Mouse (Mus musculus) myocyte (in vitro differentiated cells): ENCODE data around the gene Pcdh20. TPM values are rescaled to one million over a fixed set of nuclear protein-coding genes. Genes with fewer than 3 reads are reported as not detected.
A peak's percentile ranks its signal among the peaks of the same experiment; 100 is the strongest.

Source experiments
- H3K27me3 ChIP-seq: one replicate; pipeline ENCODE4 v1.6.1; 2011; ENCODE audit not compliant: control insufficient read depth, insufficient read depth, insufficient read length
- H3K36me3 ChIP-seq: one replicate; pipeline ENCODE4 v1.6.1; 2011; ENCODE audit not compliant: control insufficient read depth, insufficient read depth
- H3K4me2 ChIP-seq: one replicate; pipeline ENCODE4 v1.6.1; 2011; ENCODE audit warnings: low read depth, control low read depth
- H3K4me3 ChIP-seq: one replicate; pipeline ENCODE4 v1.5.1; 2011; ENCODE audit warnings: mild to moderate bottlenecking, control low read depth, moderate library complexity
- H3K79me2 ChIP-seq: one replicate; pipeline ENCODE4 v1.6.1; 2011; ENCODE audit not compliant: control insufficient read depth, insufficient read depth
- H3ac ChIP-seq: one replicate; pipeline ENCODE4 v1.6.1; 2011; ENCODE audit not compliant: control insufficient read depth, insufficient read length
- CEBPB ChIP-seq: IDR thresholded peaks from 2 replicates; pipeline ENCODE4 v1.6.1; 2011; ENCODE audit warnings: mild to moderate bottlenecking, moderate library complexity; ENCODE audit not compliant: poor library complexity, insufficient read depth, severe bottlenecking
- E2F4 ChIP-seq: IDR thresholded peaks from one replicate; pipeline ENCODE4 v1.6.1; 2011; ENCODE audit warnings: mild to moderate bottlenecking, control low read depth, moderate library complexity; ENCODE audit not compliant: insufficient read depth
- MAX ChIP-seq: IDR thresholded peaks from one replicate; pipeline ENCODE4 v1.6.1; 2011; ENCODE audit warnings: low read depth, mild to moderate bottlenecking, control low read depth
- MYOD1 ChIP-seq, 3 experiments: IDR thresholded peaks; one replicate each; pipeline ENCODE4 v1.6.1; 2011; ENCODE audit warnings: control low read depth in 2 of 3, low read depth in 2 of 3, mild to moderate bottlenecking in 2 of 3, moderate library complexity in 1 of 3; ENCODE audit not compliant: insufficient read length in 2 of 3, control insufficient read depth in 1 of 3
- MYOG ChIP-seq, 3 experiments: IDR thresholded peaks; one replicate each; pipeline ENCODE4 v1.6.1; 2011; ENCODE audit warnings: control low read depth in 2 of 3, low read depth in 2 of 3, mild to moderate bottlenecking in 2 of 3; ENCODE audit not compliant: insufficient read length in 2 of 3, control insufficient read depth in 1 of 3, insufficient read depth in 1 of 3
- POLR2A ChIP-seq: IDR thresholded peaks from one replicate; pipeline ENCODE4 v1.6.1; 2011; ENCODE audit warnings: low read depth, mild to moderate bottlenecking, control low read depth, moderate library complexity; ENCODE audit not compliant: insufficient read length
- POLR2AphosphoS2 ChIP-seq: IDR thresholded peaks from one replicate; pipeline ENCODE4 v1.6.1; 2011; ENCODE audit warnings: low read depth, control low read depth; ENCODE audit not compliant: insufficient read length
- REST ChIP-seq: IDR thresholded peaks from one replicate; pipeline ENCODE4 v1.6.1; 2011; ENCODE audit warnings: mild to moderate bottlenecking, control low read depth, moderate library complexity; ENCODE audit not compliant: insufficient read depth, insufficient read length
- SRF ChIP-seq: IDR thresholded peaks from one replicate; pipeline ENCODE4 v1.6.1; 2011; ENCODE audit warnings: low read depth; ENCODE audit not compliant: control insufficient read depth, insufficient read length
- TCF12 ChIP-seq: IDR thresholded peaks from one replicate; pipeline ENCODE4 v1.6.1; 2011; ENCODE audit warnings: mild to moderate bottlenecking, control low read depth; ENCODE audit not compliant: poor library complexity, insufficient read depth, severe bottlenecking
- TCF3 ChIP-seq: IDR thresholded peaks from one replicate; pipeline ENCODE4 v1.6.1; 2011; ENCODE audit warnings: low read depth, control low read depth; ENCODE audit not compliant: insufficient read length
- USF1 ChIP-seq: IDR thresholded peaks from one replicate; pipeline ENCODE4 v1.6.1; 2011; ENCODE audit warnings: low read depth, mild to moderate bottlenecking, control low read depth, moderate library complexity
- polyA plus RNA-seq: library from polyadenylated mRNA; unstranded; fragments of >200 nt; fragmentation: generic; extraction: Trizol; gene quantifications from one replicate; pipeline ENCODE4 v1.2.1, GENCODE M21; 2012; ENCODE audit warnings: missing spikeins

The Pcdh20 gene
- 0.05 TPM for polyA plus RNA-seq

DNA sequence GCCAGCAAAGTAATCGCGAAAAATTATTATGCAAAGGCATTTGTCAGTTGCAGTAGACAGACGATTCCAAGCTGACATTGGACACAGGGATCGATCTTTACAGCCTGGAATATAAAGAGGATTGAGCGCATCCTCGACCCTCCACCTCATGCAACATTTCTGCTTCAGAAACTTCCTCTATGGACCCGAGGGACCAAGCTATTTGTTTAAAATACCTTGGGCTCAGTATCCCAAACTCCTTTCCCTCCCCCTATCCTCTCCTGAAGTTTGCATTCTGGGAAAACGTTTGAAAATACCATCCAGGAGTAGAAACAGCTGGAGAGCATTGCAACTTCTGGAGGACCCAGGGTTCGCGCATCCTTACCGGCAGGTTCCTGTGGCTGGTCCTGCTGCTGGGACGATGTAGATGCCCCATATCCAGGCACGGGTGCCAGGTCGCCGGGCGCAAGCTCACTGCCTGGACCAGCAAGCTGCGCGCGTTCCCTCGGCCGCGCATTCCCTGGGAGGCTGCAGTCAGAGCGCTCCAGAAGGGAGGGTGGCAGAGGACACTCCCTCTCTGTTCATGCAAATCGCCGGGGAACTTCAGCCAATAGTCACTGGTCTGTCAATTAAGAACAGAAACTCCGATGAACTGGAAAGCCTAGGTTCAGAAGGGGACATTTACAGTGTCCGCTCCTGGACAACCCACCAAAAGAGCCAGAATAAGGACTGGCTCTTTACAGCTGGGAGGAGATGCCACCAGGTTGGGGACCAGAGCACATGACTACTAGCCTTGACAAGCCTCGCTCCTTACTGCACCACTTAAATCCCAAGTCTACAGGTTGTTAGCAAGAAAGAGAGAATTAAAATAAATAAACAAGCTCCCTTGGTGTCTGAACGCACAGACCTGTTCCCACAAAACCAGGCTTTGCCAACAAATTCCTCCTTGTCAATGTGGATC is at the start of gene Pcdh20:
TSS of gene Pcdh20 (minus strand) at position 902 of the 940 bp plus-strand sequence.
- peak within 1 kb of the TSS; percentile 83 for H3K4me2 ChIP-seq
- no peaks in the 10 kb centered on the region for H3K27me3 ChIP-seq
- no peak within 1 kb of the TSS for H3ac ChIP-seq
- H3K4me3 ChIP-seq, result peak within 1 kb of the TSS; percentile 19
- no peak for TF ChIP-seq POLR2A
- TF ChIP-seq POLR2AphosphoS2, result no peak
- TF ChIP-seq MYOG (IDR thresholded peaks at IDR 0.05; ENCODE audit: control insufficient read depth in 1 of 3, insufficient read depth in 1 of 3, insufficient read length in 2 of 3, low read depth in 2 of 3), result no peak
- TF ChIP-seq TCF12, result no peak
- H3K36me3 ChIP-seq, result no peaks in the 10 kb centered on the region
- H3K79me2 ChIP-seq, result no peaks in the 10 kb centered on the region

DNA sequence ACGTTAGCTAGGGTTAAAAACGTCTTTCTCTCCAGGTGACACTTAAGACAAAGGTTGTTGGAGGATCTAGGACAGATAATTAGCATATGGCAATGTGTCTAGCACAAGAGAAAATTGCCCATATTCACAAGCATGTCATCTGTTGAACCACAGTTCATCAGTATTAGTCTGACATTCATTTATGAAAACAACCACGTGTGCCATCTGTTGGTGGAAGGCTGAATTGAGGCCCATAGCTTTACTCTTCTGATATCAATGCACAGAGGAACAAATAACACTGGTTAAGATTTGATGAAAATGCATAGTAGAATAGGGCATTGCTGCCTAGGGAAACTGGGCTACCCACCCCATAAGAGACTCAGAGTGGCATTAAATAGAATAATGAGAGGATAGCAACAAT is 8.7 kb upstream of the Pcdh20 start:
- H3K36me3 ChIP-seq, result no peaks in the 10 kb centered on the region
- H3K4me2 ChIP-seq, result no peak overlapping the region
- TF ChIP-seq REST (no peak), MYOD1 (IDR thresholded peaks at IDR 0.05; ENCODE audit: control insufficient read depth in 1 of 3, insufficient read length in 2 of 3, low read depth in 2 of 3) (no peak), POLR2A (no peak), MYOG (IDR thresholded peaks at IDR 0.05; ENCODE audit: control insufficient read depth in 1 of 3, insufficient read depth in 1 of 3, insufficient read length in 2 of 3, low read depth in 2 of 3) (no peak), TCF3 (no peak), SRF (no peak), POLR2AphosphoS2 (no peak), TCF12 (no peak), CEBPB (no peak), MAX (no peak), USF1 (no peak), E2F4 (no peak)
- no peak overlapping the region for H3K4me3 ChIP-seq
- no peaks in the 10 kb centered on the region for H3K27me3 ChIP-seq
- no peaks in the 10 kb centered on the region for H3K79me2 ChIP-seq
- no peak overlapping the region for H3ac ChIP-seq

DNA sequence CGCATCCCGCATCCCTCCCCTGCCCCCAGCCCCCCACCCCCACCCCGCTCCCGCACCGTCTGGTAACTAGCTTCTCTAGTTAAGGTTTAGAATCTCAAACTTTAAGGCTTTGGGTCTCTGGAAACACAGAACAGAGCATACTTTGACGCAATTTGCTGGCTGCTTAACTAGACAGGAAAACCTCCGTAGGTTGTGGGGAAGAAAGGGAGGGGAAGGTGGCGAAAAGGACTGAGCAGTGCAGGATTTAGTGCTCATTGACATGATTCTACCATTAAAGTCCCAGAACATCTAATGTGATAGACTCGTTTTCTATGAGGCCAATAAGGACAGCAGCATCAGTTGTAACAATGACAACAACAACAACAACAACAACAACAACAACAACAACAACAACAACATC is 1.2 kb downstream of the Pcdh20 start:
- Histone ChIP-seq H3K27me3 (no peaks in the 10 kb centered on the region), H3ac (no peak overlapping the region), H3K4me2 (peak overlapping the region; percentile 83), H3K79me2 (no peaks in the 10 kb centered on the region), H3K36me3 (no peaks in the 10 kb centered on the region), H3K4me3 (peak overlapping the region; percentile 19)
- no peak for TF ChIP-seq POLR2AphosphoS2
- no peak for TF ChIP-seq MAX
- no peak for TF ChIP-seq SRF

DNA sequence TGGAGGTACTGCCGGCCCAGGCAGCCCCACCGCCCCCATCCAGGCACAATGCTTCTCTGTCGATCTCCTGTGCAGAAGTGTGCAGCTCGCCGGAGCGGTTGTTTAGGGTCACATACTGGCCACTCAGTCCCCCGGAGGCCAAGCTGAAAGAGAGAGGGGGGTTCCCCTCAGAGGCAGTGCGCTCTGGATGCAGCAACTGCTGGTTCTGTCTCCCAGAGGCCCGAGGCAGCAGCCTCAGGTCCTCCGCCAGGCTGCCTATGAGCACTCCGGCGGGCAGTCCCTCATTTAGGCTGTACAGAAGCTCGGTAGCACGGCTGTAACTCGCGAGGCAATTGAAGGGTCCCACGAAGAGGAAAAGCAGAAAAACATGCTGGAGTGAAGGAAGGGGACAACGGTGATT is 1.8 kb downstream of the Pcdh20 start:
- Histone ChIP-seq H3ac (no peak overlapping the region), H3K36me3 (no peaks in the 10 kb centered on the region), H3K79me2 (no peaks in the 10 kb centered on the region), H3K4me3 (peak overlapping the region; percentile 19), H3K27me3 (no peaks in the 10 kb centered on the region), H3K4me2 (peak overlapping the region; percentile 13)
- TF ChIP-seq REST (no peak), MYOD1 (IDR thresholded peaks at IDR 0.05; ENCODE audit: control insufficient read depth in 1 of 3, insufficient read length in 2 of 3, low read depth in 2 of 3) (no peak), CEBPB (no peak), TCF3 (no peak), SRF (no peak), E2F4 (no peak), USF1 (no peak)

DNA sequence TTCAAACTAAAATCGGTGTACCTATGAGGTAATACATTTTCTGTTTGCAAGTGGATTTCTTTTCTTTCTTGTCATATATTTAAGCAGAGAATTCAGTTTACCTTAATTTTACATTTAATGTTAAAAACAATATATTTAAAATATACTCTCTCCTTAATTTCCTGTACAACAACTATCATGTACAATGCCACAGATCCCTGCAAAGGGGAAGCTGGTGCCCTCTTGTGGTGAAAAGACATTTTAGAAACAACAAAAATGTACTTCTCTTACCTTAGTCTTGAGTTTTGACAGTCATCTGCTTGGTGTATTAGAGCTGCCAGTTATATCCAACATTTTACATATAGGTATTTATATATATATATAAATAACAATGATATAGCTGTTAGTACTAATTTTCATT is 4.8 kb downstream of the Pcdh20 start:
- TF ChIP-seq USF1, result no peak
- TF ChIP-seq REST, result no peak
- no peak for TF ChIP-seq MAX
- no peak for TF ChIP-seq TCF3
- TF ChIP-seq POLR2AphosphoS2, result no peak
- TF ChIP-seq CEBPB, result no peak
- no peak for TF ChIP-seq SRF
- no peak for TF ChIP-seq POLR2A
- TF ChIP-seq TCF12, result no peak
- TF ChIP-seq MYOD1 (IDR thresholded peaks at IDR 0.05; ENCODE audit: control insufficient read depth in 1 of 3, insufficient read length in 2 of 3, low read depth in 2 of 3), result no peak
- no peak for TF ChIP-seq MYOG (IDR thresholded peaks at IDR 0.05; ENCODE audit: control insufficient read depth in 1 of 3, insufficient read depth in 1 of 3, insufficient read length in 2 of 3, low read depth in 2 of 3)
- no peak for TF ChIP-seq E2F4
- H3K36me3 ChIP-seq, result no peaks in the 10 kb centered on the region
- no peak overlapping the region for H3K4me3 ChIP-seq
- H3K27me3 ChIP-seq, result no peaks in the 10 kb centered on the region
- H3K79me2 ChIP-seq, result no peaks in the 10 kb centered on the region
- H3K4me2 ChIP-seq, result no peak overlapping the region
- no peak overlapping the region for H3ac ChIP-seq
